Mouse (Mus musculus) erythroblast, embryonic 14.5 days (primary cell): ENCODE results near the gene Sumf1.

Experiments
- GATA1 ChIP-seq: IDR thresholded peaks from 2 replicates; pipeline ENCODE4 v1.6.1; 2012; ENCODE audit warnings: low read length, inconsistent platforms, mixed read lengths
- TAL1 ChIP-seq: IDR thresholded peaks from 3 replicates; pipeline ENCODE4 v1.6.1; 2012; ENCODE audit warnings: low read length, inconsistent platforms, mixed read lengths

- TF ChIP-seq TAL1 (no peak), GATA1 (no peak)
These were observed 110.8 kb downstream of the Sumf1 start for GRCm38 (mm10) chr6:108074624-108075023.
